22 mouse cellular contexts compared by ENCODE assay signal in the genomic region with DNA sequence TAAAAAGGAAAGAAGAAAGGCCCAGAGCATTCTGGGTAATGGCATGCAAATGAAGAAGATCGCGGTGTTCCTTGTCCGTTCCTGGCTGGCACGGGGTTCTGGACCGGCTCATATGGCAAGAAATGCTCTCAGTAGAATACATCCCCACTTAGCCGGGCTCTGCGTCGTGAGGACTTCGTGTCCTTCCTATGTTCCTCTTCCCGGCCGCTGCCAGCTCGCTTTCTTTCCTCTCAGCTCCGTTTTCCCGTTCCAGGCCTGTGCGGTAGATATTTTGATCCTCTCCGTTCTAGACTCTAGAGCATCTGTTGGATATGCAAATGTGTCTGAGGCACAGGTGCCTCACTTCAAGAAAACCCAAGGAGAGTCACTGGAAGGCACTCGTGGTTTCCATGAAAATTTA. TPM values are rescaled to one million over a fixed set of nuclear protein-coding genes. Genes with fewer than 3 reads are reported as not detected.
DNase-seq lines count a peak whose midpoint lies in the region; ATAC-seq and TF ChIP-seq lines count a peak whose summit lies in the region.
"Had no signal": no experiment of that assay in that cellular context is flagged by ENCODE, and none has a peak within 500 bp of the region (broad histone marks: within the 10 kb centered on the region; RNA-seq: fewer than 3 reads in every experiment).

No protein-coding gene starts in this region.

- H3K4me1 ChIP-seq in MEL (ENCODE audit: control insufficient read depth in 1 of 2, insufficient read depth in 2 of 2, low read length in 2 of 2) = peaks cover 4 to 30% of the 10 kb centered on the region in 2 experiments
- H3K4me1 ChIP-seq in liver, embryonic 15.5 days (replicated peaks) = peaks cover 14% of the 10 kb centered on the region
- peaks cover 26% of the 10 kb centered on the region for H3K4me1 ChIP-seq in midbrain, embryonic 10.5 days
- H3K4me1 ChIP-seq: midbrain, embryonic 15.5 days had no signal

- no peaks in the 10 kb centered on the region for H3K79me2 ChIP-seq in MEL (ENCODE audit: control insufficient read depth, insufficient read depth, low read length, poor library complexity)

- DNase-seq in frontal cortex, postnatal 36 days (ENCODE audit: low spot score in 2 of 2) = peak; percentile 36 to 44
- DNase-seq in frontal cortex, adult 2 months (ENCODE audit: extremely low spot score in 1 of 2, low spot score in 1 of 2) = no peak
- peak; percentile 18 to 44 for DNase-seq in left cerebral cortex, adult 8-10 months (ENCODE audit: low spot score in 2 of 2)
- no peak for DNase-seq in left cerebral cortex, postnatal 10 days (ENCODE audit: extremely low spot score in 1 of 2, low spot score in 2 of 2)
- DNase-seq in MEL (ENCODE audit: low read depth, low spot score) = no peak
- DNase-seq in cerebellum, postnatal 10 days = no peak
- DNase-seq in midbrain, embryonic 10.5 days (ENCODE audit: low spot score) = no peak
- DNase-seq: adrenal gland, postnatal 14 days; cerebellum, adult 9-10 months; gastrocnemius, postnatal 14 days; heart, postnatal 36 days; kidney, adult 8-10 months; kidney, postnatal 36 days had no signal

- no peak for TF ChIP-seq CTCF in MEL (IDR thresholded peaks at IDR 0.05 in 2 of 3, conservative IDR thresholded peaks at IDR 0.05 in 1 of 3; ENCODE audit: control insufficient read depth in 1 of 3, insufficient read depth in 1 of 3, low read depth in 2 of 3, low read length in 3 of 3, poor library complexity in 1 of 3, severe bottlenecking in 1 of 3)

- peak overlapping the region; percentile 24 to 39 for H3K4me3 ChIP-seq in MEL (ENCODE audit: control insufficient read depth in 1 of 2, insufficient read depth in 1 of 2, low read depth in 2 of 2, low read length in 2 of 2)
- no peak overlapping the region for H3K4me3 ChIP-seq in liver, embryonic 15.5 days (replicated peaks)
- no peak overlapping the region for H3K4me3 ChIP-seq in midbrain, embryonic 10.5 days
- H3K4me3 ChIP-seq: embryonic facial prominence, embryonic 15.5 days; limb, embryonic 12.5 days; lung, embryonic 15.5 days; midbrain, embryonic 15.5 days had no signal

- TF ChIP-seq POLR2A in MEL (IDR thresholded peaks at IDR 0.05; ENCODE audit: control insufficient read depth in 1 of 2, insufficient read depth in 1 of 2, low read depth in 1 of 2, low read length in 2 of 2, poor library complexity in 1 of 2) = no peak

- ATAC-seq in liver, embryonic 15.5 days (ENCODE audit: insufficient read depth) = no peak
- ATAC-seq: forebrain, embryonic 14.5 days; hindbrain, postnatal 0 days; midbrain, embryonic 15.5 days had no signal

- peak overlapping the region; percentile 49 for H3K9ac ChIP-seq in MEL (ENCODE audit: control insufficient read depth, low read depth, low read length, poor library complexity, severe bottlenecking)
- no peak overlapping the region for H3K9ac ChIP-seq in liver, embryonic 15.5 days
- H3K9ac ChIP-seq: embryonic facial prominence, embryonic 15.5 days; limb, embryonic 12.5 days; lung, embryonic 15.5 days; midbrain, embryonic 15.5 days had no signal

- WGBS in liver, embryonic 15.5 days (ENCODE audit: insufficient replicate concordance) = 75% methylated on average over 17 of the region's 17 CpGs
- WGBS in midbrain, embryonic 10.5 days = 86% methylated on average over 17 of the region's 17 CpGs

- H3K4me2 ChIP-seq in liver, embryonic 15.5 days = peak overlapping the region; percentile 21; the same call in 1 of the 2 replicates
- H3K4me2 ChIP-seq: embryonic facial prominence, embryonic 15.5 days; limb, embryonic 12.5 days; lung, embryonic 15.5 days; midbrain, embryonic 15.5 days had no signal

- H3K36me3 ChIP-seq in MEL (ENCODE audit: control insufficient read depth in 1 of 2, insufficient read depth in 2 of 2, low read length in 2 of 2) = peaks cover 0 to 22% of the 10 kb centered on the region in 2 experiments; a peak in 2 of 4 replicates
- H3K36me3 ChIP-seq in liver, embryonic 15.5 days (replicated peaks) = no peaks in the 10 kb centered on the region
- H3K36me3 ChIP-seq in midbrain, embryonic 10.5 days = no peaks in the 10 kb centered on the region
- H3K36me3 ChIP-seq: embryonic facial prominence, embryonic 15.5 days; limb, embryonic 12.5 days; lung, embryonic 15.5 days; midbrain, embryonic 15.5 days had no signal

- no peaks in the 10 kb centered on the region for H3K27me3 ChIP-seq in MEL (ENCODE audit: control insufficient read depth in 1 of 2, insufficient read depth in 2 of 2, low read length in 2 of 2)
- H3K27me3 ChIP-seq in liver, embryonic 15.5 days = no peaks in the 10 kb centered on the region
- no peaks in the 10 kb centered on the region for H3K27me3 ChIP-seq in midbrain, embryonic 10.5 days (ENCODE audit: low read depth, poor library complexity, severe bottlenecking)
- H3K27me3 ChIP-seq: embryonic facial prominence, embryonic 15.5 days; limb, embryonic 12.5 days; lung, embryonic 15.5 days; midbrain, embryonic 15.5 days had no signal

- no peaks in the 10 kb centered on the region for H3K9me3 ChIP-seq in MEL (replicated peaks; ENCODE audit: insufficient read depth, low read length)
- no peaks in the 10 kb centered on the region for H3K9me3 ChIP-seq in liver, embryonic 15.5 days (replicated peaks)
- H3K9me3 ChIP-seq in midbrain, embryonic 10.5 days (replicated peaks) = no peaks in the 10 kb centered on the region
- H3K9me3 ChIP-seq: embryonic facial prominence, embryonic 15.5 days; limb, embryonic 12.5 days; lung, embryonic 15.5 days; midbrain, embryonic 15.5 days had no signal

- no peak for TF ChIP-seq RAD21 in MEL (IDR thresholded peaks at IDR 0.05; ENCODE audit: low read depth, low read length)

- no peak for TF ChIP-seq EP300 in MEL (IDR thresholded peaks at IDR 0.05; ENCODE audit: low read depth in 1 of 2, low read length in 2 of 2)

- intact Hi-C loops in left cerebral cortex, postnatal 10 days (cut with DNase I) = loop anchor here (5.0 kb wide), 1 partner anchor 112 kb away; a partner anchor contains a TSS

- H3K27ac ChIP-seq in MEL (ENCODE audit: control insufficient read depth, low read depth, low read length) = peak overlapping the region; percentile 90
- H3K27ac ChIP-seq in liver, embryonic 15.5 days (replicated peaks) = 0 out of 2 replicates have a peak overlapping the region, but pooled peaks have one; percentile 24
- H3K27ac ChIP-seq in midbrain, embryonic 10.5 days (replicated peaks) = no peak overlapping the region
- H3K27ac ChIP-seq: embryonic facial prominence, embryonic 15.5 days; hindbrain, postnatal 0 days; limb, embryonic 12.5 days; lung, embryonic 15.5 days; midbrain, embryonic 15.5 days had no signal

TF ChIP-seq in MEL, 35 proteins besides CTCF, POLR2A, EP300 and RAD21:
- TF ChIP-seq MXI1 (IDR thresholded peaks at IDR 0.05; ENCODE audit: low read depth, low read length) (no peak), NRF1 (IDR thresholded peaks at IDR 0.05; ENCODE audit: insufficient read depth, low read depth, low read length, poor library complexity, severe bottlenecking) (no peak), ELF1 (IDR thresholded peaks at IDR 0.05; ENCODE audit: low read depth, low read length) (no peak), JUND (IDR thresholded peaks at IDR 0.05; ENCODE audit: low read depth, low read length) (no peak), USF2 (IDR thresholded peaks at IDR 0.05; ENCODE audit: borderline replicate concordance in 1 of 2, insufficient read depth in 1 of 2, low read depth in 1 of 2, low read length in 2 of 2) (no peak), BHLHE40 (IDR thresholded peaks at IDR 0.05; ENCODE audit: borderline replicate concordance, low read depth, low read length) (no peak)
TF ChIP-seq in MEL: peak in this region for 0.

RNA-seq across cellular contexts. Expression of a gene that starts 24.8 kb away (rescaled TPM):
- polyA plus RNA-seq in frontal cortex, adult 2 months (2012; rRNA removed) = 26.3 and 29.4 TPM in 2 replicates
- total RNA-seq in left cerebral cortex, adult 8-10 months (2022) = 10 to 100 TPM; 33.2 to 38.1 (median 36.3) TPM
- total RNA-seq in left cerebral cortex, postnatal 10 days (2021) = 10 to 100 TPM; 32.3 to 38.3 TPM
- 27.5 and 29.3 TPM in 2 replicates for total RNA-seq in MEL (2012; rRNA removed)
- polyA plus RNA-seq in MEL (2012; ENCODE audit: insufficient read depth in 1 of 2, insufficient read length in 2 of 2, low read depth in 1 of 2, low replicate concordance in 2 of 2, missing spikeins in 1 of 2) = 100 to 1,000 TPM; 114 to 166 TPM
- polyA plus RNA-seq in liver, embryonic 15.5 days (2015; fragmentation: Nextera tagmentation; extraction: Ambion mirVana) = 15.7 and 16.8 TPM in 2 replicates
- 44.4 and 45.0 TPM in 2 replicates for polyA plus RNA-seq in midbrain, embryonic 10.5 days (2016; fragmentation: Nextera tagmentation; extraction: Ambion mirVana)

RNA-seq across cellular contexts. Expression of a gene that starts 43.6 kb away (rescaled TPM):
- polyA plus RNA-seq in frontal cortex, adult 2 months (2012; rRNA removed) = not detected in 2 replicates
- not detected for total RNA-seq in left cerebral cortex, adult 8-10 months (2022)
- total RNA-seq in left cerebral cortex, postnatal 10 days (2021) = not detected
- total RNA-seq in MEL (2012; rRNA removed) = 4.8 and 5.4 TPM in 2 replicates
- polyA plus RNA-seq in MEL (2012; ENCODE audit: insufficient read depth in 1 of 2, insufficient read length in 2 of 2, low read depth in 1 of 2, low replicate concordance in 2 of 2, missing spikeins in 1 of 2) = 10 to 100 TPM in 1 of 2 experiments, not detected in 1; 53.0 TPM
- not detected in 2 replicates for polyA plus RNA-seq in liver, embryonic 15.5 days (2015; fragmentation: Nextera tagmentation; extraction: Ambion mirVana)
- 2.1 and 4.3 TPM in 2 replicates for polyA plus RNA-seq in midbrain, embryonic 10.5 days (2016; fragmentation: Nextera tagmentation; extraction: Ambion mirVana)
- total RNA-seq: adrenal gland, postnatal 14 days; gastrocnemius, postnatal 14 days; heart, postnatal 36 days; hindbrain, postnatal 0 days; megakaryocyte progenitor cell, adult 5-6 weeks had no signal
- polyA plus RNA-seq: embryonic facial prominence, embryonic 15.5 days; hindbrain, postnatal 0 days; limb, embryonic 12.5 days; midbrain, embryonic 15.5 days; neural tube, embryonic 11.5 days had no signal

Comparison
In these comparisons a context has a peak if more than half of its experiments do, and no peak if none do; other contexts are left out.
1. DNase-seq: peak in frontal cortex, postnatal 36 days (2 of 2) and left cerebral cortex, adult 8-10 months (2 of 2); none in frontal cortex, adult 2 months (0 of 2), left cerebral cortex, postnatal 10 days (0 of 2), MEL (single experiment), cerebellum, postnatal 10 days (0 of 2) and midbrain, embryonic 10.5 days (single experiment).
2. H3K4me3 ChIP-seq: peak in MEL (2 of 2); none in liver, embryonic 15.5 days (single experiment) and midbrain, embryonic 10.5 days (single experiment).